In the genomic region with DNA sequence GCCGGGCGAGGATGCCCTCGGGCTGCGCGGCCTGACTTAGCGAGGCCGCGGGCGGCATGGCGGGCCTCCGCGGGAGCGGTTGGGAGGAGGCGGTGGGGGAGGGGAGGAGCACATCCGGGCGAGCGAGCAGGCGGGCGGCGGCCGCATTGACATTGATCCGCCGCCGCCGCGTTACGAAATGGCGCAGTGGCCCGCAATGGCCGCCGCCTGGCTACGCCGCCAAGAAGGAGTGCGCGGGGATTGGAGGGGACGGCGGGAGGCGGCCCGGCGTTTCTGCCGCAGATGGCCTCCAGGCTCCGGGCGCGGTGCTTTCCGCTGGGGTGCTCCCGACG, we compare ENCODE assay signal across 8 mouse cellular contexts. TPM values are rescaled to one million over a fixed set of nuclear protein-coding genes. Genes with fewer than 3 reads are reported as not detected.
A peak's percentile ranks its signal among the peaks of the same experiment; 100 is the strongest.
DNase-seq lines count a peak whose midpoint lies in the region; ATAC-seq and TF ChIP-seq lines count a peak whose summit lies in the region.

No protein-coding gene starts in this region.

- peaks cover 48% of the 10 kb centered on the region for H3K36me3 ChIP-seq in E14TG2a.4 (ENCODE audit: insufficient read depth, low read length)
- peaks cover 23% of the 10 kb centered on the region for H3K36me3 ChIP-seq in forebrain, embryonic 14.5 days (ENCODE audit: control insufficient read depth, insufficient read depth, low read length)
- peaks cover 22% of the 10 kb centered on the region for H3K36me3 ChIP-seq in neural tube, embryonic 14.5 days (ENCODE audit: control insufficient read depth, insufficient read depth, low read length)
- H3K36me3 ChIP-seq in testis, adult 2 months (ENCODE audit: control insufficient read depth, insufficient read depth, low read length): peaks cover 3% of the 10 kb centered on the region; the same call in 1 of the 2 replicates

- intact Hi-C loops in heart, postnatal 14 days (cut with DNase I): loop anchor here (1.0 to 2.0 kb wide), 2 partner anchors 44 to 47 kb away; no protein-coding TSS in a partner anchor

- peak overlapping the region; percentile 99 for H3K27ac ChIP-seq in forebrain, embryonic 14.5 days (ENCODE audit: low read depth, low read length)
- peak overlapping the region; percentile 100 for H3K27ac ChIP-seq in neural tube, embryonic 14.5 days (ENCODE audit: low read depth, low read length)
- H3K27ac ChIP-seq in testis, adult 2 months (ENCODE audit: control insufficient read depth, insufficient read depth, low read depth, low read length): peak overlapping the region; percentile 97

- DNase-seq in cerebellum, adult 11 months: peak; percentile 90
- DNase-seq in forebrain, embryonic 14.5 days (ENCODE audit: low spot score): peak; percentile 92
- DNase-seq in heart, postnatal 14 days: peak; percentile 96 to 97
- DNase-seq in layer of hippocampus, adult 18-20 months (ENCODE audit: low spot score in 2 of 2): peak; percentile 85 to 93
- peak; percentile 91 to 95 for DNase-seq in lung, adult 18-20 months

- peak overlapping the region; percentile 88 for H3K4me2 ChIP-seq in forebrain, embryonic 14.5 days (ENCODE audit: low read length)
- peak overlapping the region; percentile 74 for H3K4me2 ChIP-seq in neural tube, embryonic 14.5 days (ENCODE audit: low read depth, low read length)

- peaks cover 62% of the 10 kb centered on the region for H3K4me1 ChIP-seq in E14TG2a.4 (replicated peaks; ENCODE audit: low read depth, low read length)
- H3K4me1 ChIP-seq in forebrain, embryonic 14.5 days (ENCODE audit: control insufficient read depth, insufficient read depth, low read length): peaks cover 14% of the 10 kb centered on the region
- H3K4me1 ChIP-seq in neural tube, embryonic 14.5 days (ENCODE audit: control insufficient read depth, insufficient read depth, low read length): peaks cover 10% of the 10 kb centered on the region
- peaks cover 6% of the 10 kb centered on the region for H3K4me1 ChIP-seq in testis, adult 2 months (ENCODE audit: control insufficient read depth, insufficient read depth, low read length)

- WGBS in forebrain, embryonic 14.5 days: 0% methylated on average over 40 of the region's 47 CpGs
- WGBS in neural tube, embryonic 14.5 days: 0% methylated on average over 46 of the region's 47 CpGs

- H3K9ac ChIP-seq in forebrain, embryonic 14.5 days (ENCODE audit: low read length): peak overlapping the region; percentile 97
- H3K9ac ChIP-seq in neural tube, embryonic 14.5 days (replicated peaks; ENCODE audit: low read depth, low read length): peak overlapping the region; percentile 87

- peak; percentile 66 for TF ChIP-seq POLR2A in testis, adult 2 months (IDR thresholded peaks at IDR 0.05; ENCODE audit: control insufficient read depth, low read depth, low read length)

- no peaks in the 10 kb centered on the region for H3K9me3 ChIP-seq in E14TG2a.4 (ENCODE audit: low read length)
- H3K9me3 ChIP-seq in forebrain, embryonic 14.5 days (replicated peaks; ENCODE audit: control insufficient read depth, low read length): no peaks in the 10 kb centered on the region
- no peaks in the 10 kb centered on the region for H3K9me3 ChIP-seq in neural tube, embryonic 14.5 days (ENCODE audit: control insufficient read depth, low read length)

- peak overlapping the region; percentile 95 for H3K4me3 ChIP-seq in E14TG2a.4 (replicated peaks; ENCODE audit: low read length)
- H3K4me3 ChIP-seq in forebrain, embryonic 14.5 days (ENCODE audit: low read depth, low read length): peak overlapping the region; percentile 93
- H3K4me3 ChIP-seq in neural tube, embryonic 14.5 days (ENCODE audit: low read depth, low read length): peak overlapping the region; percentile 73
- peak overlapping the region; percentile 99 for H3K4me3 ChIP-seq in testis, adult 2 months (ENCODE audit: control insufficient read depth, low read depth, low read length)

- peak; percentile 76 for ATAC-seq in forebrain, embryonic 14.5 days
- ATAC-seq in neural tube, embryonic 14.5 days (ENCODE audit: low read depth): peak; percentile 73

- no peak for TF ChIP-seq CTCF in E14TG2a.4 (conservative IDR thresholded peaks at IDR 0.05; ENCODE audit: low read length)
- TF ChIP-seq CTCF in testis, adult 2 months (IDR thresholded peaks at IDR 0.05; ENCODE audit: control insufficient read depth, insufficient read depth, insufficient replicate concordance, low read depth, low read length): no peak

- H3K27me3 ChIP-seq in E14TG2a.4 (ENCODE audit: insufficient read depth, low read length): no peaks in the 10 kb centered on the region
- no peaks in the 10 kb centered on the region for H3K27me3 ChIP-seq in forebrain, embryonic 14.5 days (replicated peaks; ENCODE audit: control insufficient read depth, insufficient read depth, low read length)
- no peaks in the 10 kb centered on the region for H3K27me3 ChIP-seq in neural tube, embryonic 14.5 days (ENCODE audit: control insufficient read depth, insufficient read depth, low read length)
- H3K27me3 ChIP-seq in testis, adult 2 months (ENCODE audit: control insufficient read depth, insufficient read depth, low read length): no peaks in the 10 kb centered on the region

RNA-seq across cellular contexts. Expression of gene Hnrnpa3, which starts 0.5 kb away (rescaled TPM):
- polyA plus RNA-seq in forebrain, embryonic 14.5 days (2014; fragmentation: Nextera tagmentation; extraction: Ambion mirVana): 182 and 209 TPM in 2 replicates
- total RNA-seq in heart, postnatal 14 days (2021): 100 to 1,000 TPM; 192 to 229 TPM
- total RNA-seq in layer of hippocampus, adult 18-20 months (2021): 100 to 1,000 TPM; 289 to 299 TPM
- 130 and 168 TPM in 2 replicates for polyA plus RNA-seq in neural tube, embryonic 14.5 days (2014; fragmentation: Nextera tagmentation; extraction: Ambion mirVana)
- polyA plus RNA-seq in testis, adult 2 months (2012; rRNA removed): 42.0 and 60.0 TPM in 2 replicates

RNA-seq across cellular contexts. Expression of gene Nfe2l2, which starts 44.8 kb away (rescaled TPM):
- 17.7 and 17.9 TPM in 2 replicates for polyA plus RNA-seq in forebrain, embryonic 14.5 days (2014; fragmentation: Nextera tagmentation; extraction: Ambion mirVana)
- total RNA-seq in heart, postnatal 14 days (2021): 10 to 100 TPM; 67.5 to 78.8 TPM
- 10 to 100 TPM; 14.5 to 16.3 TPM for total RNA-seq in layer of hippocampus, adult 18-20 months (2021)
- polyA plus RNA-seq in neural tube, embryonic 14.5 days (2014; fragmentation: Nextera tagmentation; extraction: Ambion mirVana): 7.8 and 14.5 TPM in 2 replicates
- polyA plus RNA-seq in testis, adult 2 months (2012; rRNA removed): 11.5 and 14.0 TPM in 2 replicates

Comparison
In these comparisons a context has a peak if more than half of its experiments do, and no peak if none do; other contexts are left out.
1. Peak in every context shown above with its lines: DNase-seq, ATAC-seq, H3K4me3 ChIP-seq and H3K27ac ChIP-seq.